Mouse (Mus musculus): ENCODE measurements at regions not wholly inside any gene's neighbourhood (a gene's known extent, or its start where the extent isn't known, plus 50 kb on each side); places are given as distances from the start of the nearest gene placed in this dataset.
"Not testable (repeated sequence)": the region's sequence is repeated elsewhere in the genome, so short reads cannot be mapped to it uniquely, and the experiment has no call there.

DNA sequence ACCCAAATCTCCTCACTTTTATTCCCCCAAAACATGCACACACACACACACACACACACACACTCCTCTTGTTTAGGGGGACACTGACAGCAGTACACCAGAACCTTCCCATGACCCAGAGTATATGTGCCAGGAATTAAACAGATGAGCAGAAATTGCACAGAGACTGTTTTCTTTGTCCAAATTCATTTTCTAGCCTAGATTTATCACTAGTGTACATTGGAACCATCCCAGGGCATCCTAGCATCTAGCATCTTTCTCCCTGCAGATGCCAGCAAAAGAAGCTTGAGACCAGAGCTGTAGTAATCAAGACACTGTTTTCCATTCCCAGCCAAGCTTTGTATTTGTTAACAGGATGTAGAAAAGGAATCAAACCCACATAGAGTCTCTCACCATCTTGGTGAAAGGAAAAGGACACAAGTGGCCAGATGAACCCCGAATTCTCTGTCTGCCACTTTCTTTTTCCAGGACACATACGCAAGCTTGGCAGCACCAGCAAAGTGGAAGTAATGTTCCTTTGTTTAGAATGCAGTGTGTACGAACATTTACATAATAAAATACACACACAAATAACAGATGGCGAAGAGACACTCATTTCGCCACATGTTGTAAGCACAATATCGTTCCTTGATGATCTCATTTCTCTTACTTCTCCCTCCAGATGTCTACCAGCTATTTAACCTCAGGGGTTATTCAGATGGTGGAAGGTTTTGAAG is 250.3 kb upstream of the Gm11146 start:
- no peak for DNase-seq (ENCODE audit: low read depth, low spot score)

DNA sequence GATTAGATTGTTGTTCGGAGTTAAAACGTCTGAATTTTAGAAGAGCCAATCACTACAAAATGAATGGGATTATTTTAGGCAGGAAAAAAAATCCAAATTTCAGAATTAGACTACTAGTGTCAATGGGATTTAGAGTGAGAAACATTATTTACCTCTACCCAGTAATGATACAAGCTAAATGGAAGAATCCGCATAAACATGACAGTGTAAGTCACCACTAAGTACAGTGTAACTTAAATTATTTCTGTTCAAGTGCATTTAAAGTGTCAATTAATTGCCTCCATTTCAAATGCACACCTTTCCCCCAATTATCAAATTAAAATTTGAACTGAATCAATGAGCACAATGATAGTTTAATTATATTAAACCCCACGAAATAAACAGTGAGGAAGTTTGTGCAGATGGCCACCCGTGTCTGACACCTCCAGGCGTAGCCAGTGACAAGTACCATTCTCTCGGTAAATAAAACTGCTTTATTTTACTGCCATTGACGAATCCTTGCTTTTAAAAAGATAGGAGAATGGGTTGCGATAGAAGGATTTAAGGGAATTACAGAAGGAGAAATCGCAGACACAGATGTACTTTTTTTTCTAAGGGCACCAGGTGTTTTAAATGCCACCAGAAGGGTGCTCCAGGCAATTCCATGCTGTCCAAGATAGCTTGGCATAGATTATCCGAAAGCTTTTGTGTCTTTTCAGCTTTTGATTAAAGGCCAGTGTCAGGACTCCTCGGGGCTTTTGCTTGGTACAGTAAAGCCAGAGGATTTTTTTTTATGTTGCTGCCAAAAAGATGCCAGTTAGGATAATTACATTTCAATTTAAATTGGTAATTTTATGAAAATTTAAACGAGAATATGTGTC is 249.5 kb upstream of the Gm11146 start:
- no peak for DNase-seq (ENCODE audit: low read depth, low spot score)

DNA sequence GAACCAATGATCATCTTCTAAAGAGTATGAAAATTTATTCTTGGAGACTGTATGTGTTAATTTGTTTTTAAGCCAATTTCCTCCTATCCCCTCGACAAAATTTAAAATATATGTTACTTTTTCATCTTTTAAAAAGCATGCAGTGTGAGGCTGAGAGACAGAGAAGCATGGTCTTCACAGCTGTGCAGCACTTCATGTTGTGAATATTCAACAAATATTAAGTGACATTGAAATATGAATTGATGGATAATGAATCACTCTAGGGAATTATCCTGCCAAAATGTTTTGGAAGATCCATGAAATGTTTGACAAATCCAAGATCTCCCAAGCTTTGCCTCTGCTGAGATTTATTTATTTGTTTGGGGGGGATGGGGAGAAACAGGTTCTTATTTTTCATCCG is 233.9 kb upstream of the Gm11146 start:
- no peak for DNase-seq (ENCODE audit: low read depth, low spot score)

DNA sequence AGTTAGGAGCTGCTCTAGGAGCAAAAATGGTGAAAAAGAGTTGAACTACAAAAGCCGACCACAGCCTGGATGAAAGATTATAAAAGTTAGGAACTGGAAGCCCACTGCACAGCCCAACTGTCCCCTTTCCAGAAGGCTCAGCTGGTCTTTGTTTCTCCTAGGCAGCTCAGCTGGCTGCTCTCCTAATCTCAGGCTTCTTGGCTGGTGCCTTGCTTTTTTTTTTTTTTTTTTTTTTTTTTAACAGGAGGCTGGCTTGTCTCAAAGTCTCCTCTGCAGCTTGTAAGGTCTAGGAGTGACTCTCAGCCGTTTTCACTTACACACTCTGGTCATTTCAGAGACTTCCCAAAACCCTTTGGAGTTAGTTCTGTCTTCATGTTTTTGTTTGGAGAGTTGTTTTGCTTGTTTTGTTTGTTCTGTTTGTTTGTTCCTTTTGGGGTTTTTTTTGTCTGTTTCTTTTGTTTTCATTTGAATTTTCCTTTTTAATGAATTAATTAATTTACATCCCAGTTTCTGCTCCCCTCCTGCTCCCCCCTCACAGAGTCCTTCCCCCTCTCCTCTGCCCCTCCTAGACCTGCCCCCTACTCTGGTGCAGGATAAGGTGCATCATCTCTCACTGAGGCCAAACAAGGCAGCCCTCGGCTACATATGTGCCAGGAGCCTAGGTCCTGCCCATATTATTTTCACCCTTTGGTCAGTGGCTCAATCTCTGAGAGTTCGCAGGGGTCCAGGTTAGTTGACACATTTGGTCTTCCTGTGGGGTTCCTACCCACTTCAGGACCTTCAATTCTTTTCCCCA is 225.6 kb upstream of the Gm11146 start:
- DNase-seq (ENCODE audit: low read depth, low spot score): peak; percentile 62

DNA sequence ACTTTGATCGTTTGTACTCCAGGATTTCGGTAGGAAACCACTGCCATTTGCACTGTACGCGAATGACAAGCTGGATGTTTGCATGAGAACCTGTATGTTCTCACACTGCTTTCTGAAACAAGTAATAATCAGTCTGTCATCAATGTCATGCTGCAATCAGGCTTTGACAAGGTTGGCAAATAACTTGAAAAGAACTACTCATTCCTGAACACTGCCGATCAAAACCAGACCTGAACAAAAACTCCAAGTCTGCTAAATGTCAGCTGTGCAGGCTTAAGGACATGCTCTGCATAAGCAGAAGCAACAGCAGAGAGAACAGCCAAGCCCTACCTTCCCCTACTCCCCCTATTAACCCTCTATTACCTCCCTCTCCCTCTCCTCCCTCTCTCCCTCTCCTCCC is 197.8 kb upstream of the Gm11146 start:
- DNase-seq (ENCODE audit: low read depth, low spot score): no peak

DNA sequence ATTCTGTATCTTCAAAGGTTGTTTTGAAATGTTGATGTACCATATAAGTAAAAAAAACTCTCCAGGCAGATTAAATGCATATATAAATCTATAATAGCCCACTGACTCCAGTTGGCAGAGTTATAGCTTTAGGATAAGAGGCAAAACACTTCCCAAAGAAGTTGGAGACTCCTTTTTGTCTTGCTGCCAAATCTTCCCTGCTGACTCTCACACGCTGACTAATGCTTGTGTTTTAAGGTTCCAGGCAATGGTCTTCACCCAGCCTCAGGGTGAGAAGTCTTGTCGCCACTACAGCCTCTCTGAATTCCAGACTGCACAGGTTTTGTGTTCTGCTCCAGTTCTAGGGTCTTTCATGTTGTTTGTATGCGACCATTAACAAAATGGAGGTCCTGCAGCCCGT is 195.0 kb upstream of the Gm11146 start:
- no peak for DNase-seq (ENCODE audit: low read depth, low spot score)

DNA sequence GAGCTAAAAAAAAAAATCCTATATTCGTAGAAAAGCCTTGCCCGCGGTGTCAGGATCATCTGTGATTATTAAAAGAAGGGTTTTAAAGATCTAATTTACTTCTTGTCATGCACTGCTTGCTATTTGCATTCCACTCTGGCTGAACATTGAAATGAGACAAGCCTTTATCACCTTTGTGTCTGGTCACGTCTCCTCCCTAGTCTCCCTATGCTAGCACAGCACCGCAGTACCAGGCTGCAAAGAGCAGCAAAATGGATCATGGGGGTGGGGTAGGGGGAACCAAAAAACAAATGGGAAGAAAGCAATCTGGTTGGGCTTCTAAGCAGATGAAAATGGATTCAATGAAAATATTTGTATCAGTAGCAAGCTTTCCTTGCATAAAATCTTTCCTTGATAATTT is 187.8 kb upstream of the Gm11146 start:
- no peak for DNase-seq (ENCODE audit: low read depth, low spot score)

DNA sequence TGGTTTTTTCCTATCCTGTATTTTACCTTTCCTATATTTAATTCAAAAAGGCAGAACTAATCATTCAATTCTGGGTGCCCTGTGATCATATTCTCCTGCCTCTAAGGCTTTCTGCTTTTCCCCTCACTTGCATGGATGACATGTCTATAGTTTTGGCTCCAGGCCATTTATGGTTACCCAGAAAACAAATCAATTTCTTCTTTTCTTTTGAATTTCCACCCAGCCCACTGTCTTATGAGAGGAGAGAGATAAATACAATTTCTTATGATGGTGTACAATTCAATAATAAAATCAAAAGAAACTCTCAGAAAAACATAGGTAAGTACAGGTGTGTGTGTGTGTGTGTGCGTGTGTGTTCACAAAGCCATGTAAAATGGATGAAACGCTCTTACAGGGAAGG is 187.3 kb upstream of the Gm11146 start:
- DNase-seq (ENCODE audit: low read depth, low spot score): no peak

DNA sequence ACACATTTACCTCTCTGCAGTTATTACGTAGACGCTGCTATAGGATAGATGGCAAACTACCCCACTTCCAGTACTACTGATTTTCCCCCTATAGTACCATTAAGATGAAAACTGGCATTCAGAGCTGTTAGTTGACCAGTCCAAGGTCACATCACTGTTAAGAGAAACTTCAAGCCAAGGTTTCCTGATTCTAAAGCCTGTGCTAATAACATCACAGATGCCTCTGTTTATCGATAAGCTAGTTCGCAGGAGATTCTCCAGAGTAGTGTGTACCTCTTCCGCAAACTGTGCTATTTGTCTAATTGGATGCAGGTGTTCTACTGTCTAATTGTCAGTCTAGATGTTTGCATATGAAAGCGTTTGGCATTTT is 186.9 kb upstream of the Gm11146 start:
- DNase-seq (ENCODE audit: low read depth, low spot score): no peak

DNA sequence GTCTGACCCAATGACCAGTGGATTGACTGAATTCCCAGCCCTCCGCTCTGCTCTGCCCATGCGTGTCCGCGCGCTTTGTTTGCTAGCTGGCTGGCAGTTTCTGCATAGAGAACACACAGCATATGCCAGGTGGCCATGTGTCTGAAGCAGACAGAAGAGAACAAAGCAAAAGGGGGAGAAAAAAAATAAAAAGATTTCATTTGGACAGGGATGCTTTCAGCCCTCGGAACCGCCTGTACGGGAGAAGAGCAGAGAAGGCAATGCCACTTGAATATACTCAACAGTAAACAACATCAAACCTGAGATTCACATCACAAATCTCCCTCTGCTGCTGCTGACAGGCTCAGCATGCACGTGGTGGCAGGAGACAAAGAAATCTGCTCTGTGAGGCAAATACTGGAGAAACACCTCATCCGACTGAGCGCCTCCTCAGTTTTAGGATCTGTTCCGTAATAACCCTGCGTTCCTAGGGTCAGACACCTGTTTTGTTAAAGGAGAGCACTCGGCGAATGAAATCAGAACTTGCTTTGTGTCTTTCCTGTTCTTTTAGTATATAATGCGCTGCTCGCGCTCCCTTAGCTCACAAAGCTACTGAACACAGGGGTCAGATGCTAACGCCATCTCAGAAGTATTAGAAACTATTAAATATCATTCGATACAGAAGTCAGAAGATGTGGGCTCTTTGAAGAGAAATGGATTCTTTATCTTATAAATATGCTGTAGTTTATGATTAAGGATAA is 186.3 kb upstream of the Gm11146 start:
- no peak for DNase-seq (ENCODE audit: low read depth, low spot score)

DNA sequence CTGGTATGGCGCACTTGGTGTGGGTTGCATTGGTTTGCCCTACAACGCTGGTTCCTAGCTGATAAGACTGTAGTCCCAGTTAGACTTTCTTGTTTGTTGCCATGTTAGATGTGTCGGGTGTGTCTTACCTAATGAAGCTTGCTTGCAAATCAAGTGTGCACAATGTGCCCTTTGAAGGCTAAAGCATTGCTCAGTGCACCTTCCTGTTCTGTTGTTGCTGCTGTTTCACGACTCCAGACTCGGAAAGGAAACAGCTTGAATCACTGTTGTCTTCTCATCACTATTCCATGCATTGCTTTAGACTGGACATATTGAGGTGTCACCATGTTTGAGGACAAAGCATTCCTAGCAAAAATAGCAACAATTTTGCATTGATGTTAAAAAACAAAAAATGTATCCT is 185.1 kb upstream of the Gm11146 start:
- no peak for DNase-seq (ENCODE audit: low read depth, low spot score)

DNA sequence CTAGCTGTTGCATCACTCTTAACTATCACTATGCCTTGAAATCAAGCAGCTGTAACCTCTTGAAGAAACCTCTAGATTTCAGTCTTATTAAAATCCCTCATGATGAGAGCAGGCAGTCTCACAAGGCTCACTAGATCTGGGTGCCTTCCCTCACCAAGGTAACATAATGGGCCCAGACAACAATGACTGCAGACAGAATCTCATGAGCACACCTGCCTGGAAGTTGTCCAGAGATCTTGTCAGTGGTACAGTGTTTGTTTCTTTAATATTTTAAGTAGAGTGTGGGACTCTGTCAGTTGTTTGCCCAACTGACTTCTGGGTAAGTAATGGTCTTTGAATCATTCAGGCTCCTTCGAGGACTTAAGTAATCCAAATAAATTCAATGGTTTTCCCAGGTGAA is 177.1 kb upstream of the Gm11146 start:
- DNase-seq (ENCODE audit: low read depth, low spot score): no peak

DNA sequence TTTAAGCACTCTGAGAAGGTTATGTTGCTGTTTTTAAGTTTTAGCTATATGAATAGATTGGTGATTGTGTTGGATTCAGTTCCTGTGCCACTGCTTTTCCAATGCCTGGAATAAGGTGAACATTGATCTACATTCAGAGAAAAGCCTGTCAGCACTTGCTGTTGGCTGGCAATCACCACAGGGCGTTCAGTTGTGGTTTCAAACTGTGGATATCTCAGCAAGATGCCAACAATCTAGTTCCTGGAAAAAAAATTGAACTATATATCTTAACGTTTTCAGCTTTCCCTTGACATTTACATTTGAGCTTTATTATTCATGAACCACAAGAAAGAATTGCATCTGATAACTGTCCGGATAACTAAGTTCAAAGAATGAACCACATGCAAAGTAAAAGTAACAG is 170.2 kb upstream of the Gm11146 start:
- DNase-seq (ENCODE audit: low read depth, low spot score): no peak

DNA sequence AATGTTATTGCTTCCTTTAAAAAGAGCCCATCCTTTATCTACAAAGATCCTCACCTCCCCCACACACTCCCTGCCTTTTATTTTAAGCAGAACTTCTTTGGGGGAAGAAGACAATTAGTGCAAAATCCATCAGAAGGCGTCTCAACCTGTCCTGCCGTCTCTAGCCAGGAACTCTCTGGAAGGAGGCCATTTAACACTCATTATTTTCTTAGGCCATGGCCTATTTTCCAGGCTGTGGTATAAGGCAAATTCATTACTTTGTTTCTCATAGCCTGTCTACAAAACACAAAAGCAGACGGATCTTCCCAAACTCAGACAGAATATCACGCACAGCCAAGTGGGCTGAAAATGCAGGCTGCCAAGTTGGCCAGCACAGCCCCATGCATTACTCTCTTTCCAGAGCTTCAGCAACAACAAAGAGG is 159.0 kb upstream of the Gm11146 start:
- peak; percentile 7 for DNase-seq (ENCODE audit: low read depth, low spot score)

DNA sequence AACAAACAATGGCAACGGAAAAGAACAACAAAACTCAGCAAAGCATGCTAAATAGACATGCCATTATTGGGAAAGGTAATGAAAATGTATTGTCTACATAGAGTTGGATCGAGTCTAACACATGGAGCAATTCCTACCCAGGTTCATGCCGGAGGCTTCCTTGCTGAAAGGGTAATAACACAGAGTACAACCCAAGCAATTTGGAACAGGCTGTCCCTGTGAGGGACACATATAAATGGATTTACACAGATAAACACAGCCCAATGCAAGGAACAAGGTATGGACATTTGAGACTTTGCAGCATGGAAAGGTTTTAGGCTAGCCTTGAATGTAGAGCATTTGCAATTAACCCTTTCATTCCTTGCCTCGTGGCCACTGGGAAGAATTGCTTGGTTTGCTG is 158.6 kb upstream of the Gm11146 start:
- no peak for DNase-seq (ENCODE audit: low read depth, low spot score)

DNA sequence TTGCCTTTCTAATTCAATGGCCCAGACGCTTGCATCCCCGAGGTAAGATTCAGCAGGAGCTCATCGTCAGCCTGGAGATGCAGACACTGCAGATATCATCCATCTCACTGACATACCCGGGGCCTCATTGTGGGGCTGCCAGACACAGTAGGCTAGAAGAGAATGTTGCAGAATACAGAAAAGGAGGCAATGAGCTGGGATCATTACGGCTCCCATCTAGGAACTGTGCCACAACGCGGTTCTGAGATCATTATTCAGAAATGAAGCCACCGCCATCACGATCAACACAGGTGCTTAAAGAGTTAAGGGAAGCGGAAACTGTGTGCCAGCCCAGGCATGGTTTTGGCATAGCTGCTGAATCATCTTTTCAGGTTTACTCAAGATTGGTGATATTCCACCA is 158.1 kb upstream of the Gm11146 start:
- DNase-seq (ENCODE audit: low read depth, low spot score): no peak

DNA sequence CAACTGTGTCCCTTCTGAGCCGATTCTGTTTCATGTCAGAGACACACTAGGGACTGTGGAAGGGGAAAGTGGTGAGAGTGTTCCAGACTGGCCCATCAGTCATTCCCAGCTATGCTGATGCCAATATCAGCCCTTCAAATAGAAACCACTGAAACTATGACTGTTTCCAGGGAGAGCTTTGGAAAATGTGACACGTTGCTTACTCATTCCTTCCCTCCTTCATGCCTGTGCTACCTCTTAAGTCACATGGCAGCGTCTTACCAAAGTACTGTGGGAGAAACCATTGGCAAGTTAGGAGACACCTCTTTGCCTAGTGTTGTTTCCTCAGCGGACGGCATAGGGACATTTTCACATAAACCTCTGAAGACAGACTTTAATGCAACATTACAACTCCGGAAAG is 153.0 kb upstream of the Gm11146 start:
- DNase-seq (ENCODE audit: low read depth, low spot score): peak; percentile 55

DNA sequence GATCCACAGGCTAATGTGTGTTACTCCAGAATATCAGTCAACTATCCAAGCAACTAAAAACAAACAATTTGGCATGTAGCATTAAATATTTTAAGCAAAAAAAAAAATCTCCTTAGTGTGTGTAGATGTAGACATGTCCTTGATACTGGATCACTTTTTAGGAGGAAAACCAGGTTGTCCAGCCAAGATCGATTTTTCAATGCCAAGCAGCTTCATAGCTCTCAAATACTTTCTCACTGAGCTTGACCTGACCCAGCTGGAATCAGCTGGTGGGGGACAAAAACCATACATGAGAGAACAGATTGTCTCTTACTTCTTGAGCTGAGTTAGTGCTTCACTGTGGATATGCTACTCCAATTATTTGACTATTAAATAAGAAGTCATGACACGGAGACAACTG is 147.6 kb upstream of the Gm11146 start:
- DNase-seq (ENCODE audit: low read depth, low spot score): peak; percentile 50

DNA sequence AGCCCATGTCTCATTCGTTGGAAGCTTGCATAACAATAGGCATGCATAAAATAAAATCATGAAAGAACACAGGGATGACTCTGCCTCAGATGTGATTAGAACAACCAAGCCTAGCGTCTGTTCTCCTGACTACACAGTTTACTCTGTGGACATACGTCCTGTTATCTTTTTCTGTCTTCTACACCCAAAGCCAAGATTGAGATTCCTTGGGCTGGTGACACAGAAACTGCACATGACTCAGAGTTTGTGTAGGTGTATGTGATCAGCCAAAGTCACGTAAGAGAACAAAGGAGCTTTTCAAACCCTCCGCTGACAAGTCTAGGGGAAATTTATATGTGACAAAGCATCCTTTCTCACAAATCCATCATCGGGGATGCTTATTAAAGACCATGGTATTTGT is 141.9 kb upstream of the Gm11146 start:
- DNase-seq (ENCODE audit: low read depth, low spot score): no peak

DNA sequence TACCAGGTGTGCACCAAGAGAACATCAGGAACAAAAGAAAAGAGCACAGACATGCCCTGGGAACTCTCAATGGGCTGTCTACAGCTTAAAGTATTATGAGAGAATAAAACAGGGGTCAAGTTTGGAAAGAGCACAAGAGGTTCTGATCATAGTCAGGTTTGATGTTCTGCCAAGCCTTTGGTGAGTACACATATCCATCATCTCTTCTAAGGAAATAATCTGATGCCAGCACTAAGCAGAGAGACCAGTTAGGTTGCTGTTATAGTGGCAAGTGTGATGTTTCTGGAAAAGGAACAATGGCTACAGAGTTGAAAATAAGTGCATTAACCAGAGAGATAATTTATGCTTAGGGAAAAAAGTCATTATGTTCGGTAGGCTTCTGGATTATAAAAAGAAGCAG is 136.9 kb upstream of the Gm11146 start:
- DNase-seq (ENCODE audit: low read depth, low spot score): no peak

DNA sequence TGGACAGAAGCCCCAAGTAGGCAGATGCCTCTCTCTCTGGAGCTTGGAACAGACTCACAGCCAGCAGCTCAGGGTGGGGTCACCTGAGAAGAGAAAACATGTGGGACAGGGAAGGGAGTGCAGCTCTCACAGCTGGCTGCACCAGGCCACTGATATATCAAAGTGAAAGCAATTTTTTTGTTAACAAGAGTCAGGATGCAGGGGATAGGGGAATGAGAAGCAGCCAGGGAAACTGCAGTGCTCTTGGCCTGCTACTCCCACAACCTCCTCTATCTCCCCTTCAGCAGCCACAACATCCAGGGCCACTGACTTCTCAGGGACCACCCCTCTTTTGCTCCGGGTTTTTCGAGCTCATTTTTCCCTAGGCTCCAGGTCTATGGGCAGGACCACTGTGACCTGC is 117.5 kb upstream of the Gm11146 start:
- no peak for DNase-seq (ENCODE audit: low read depth, low spot score)

DNA sequence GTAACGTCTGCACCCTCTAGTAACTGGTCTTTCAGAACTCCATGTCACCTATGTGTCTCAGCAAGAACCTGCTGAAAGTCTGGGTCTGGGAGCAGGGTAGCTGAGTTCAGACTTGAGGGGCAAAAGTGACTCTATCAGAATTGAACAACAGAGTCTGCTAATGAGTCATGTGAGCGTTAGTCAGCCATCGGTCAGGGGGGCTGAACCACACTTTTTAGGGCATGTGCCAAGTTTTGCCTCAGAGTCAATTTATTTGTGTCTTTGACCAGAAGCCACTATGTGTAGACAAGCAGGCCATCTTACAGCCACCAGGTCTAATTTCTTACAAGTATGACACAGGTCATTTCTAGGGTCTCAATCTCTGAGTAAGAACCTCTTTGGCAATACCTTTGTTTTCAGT is 115.9 kb upstream of the Gm11146 start:
- not testable (repeated sequence) for DNase-seq (ENCODE audit: low read depth, low spot score)

All from skeletal muscle tissue, adult 2 months (tissue).